Mouse (Mus musculus): ENCODE measurements around the gene Slc4a3.

The Slc4a3 gene

DNA sequence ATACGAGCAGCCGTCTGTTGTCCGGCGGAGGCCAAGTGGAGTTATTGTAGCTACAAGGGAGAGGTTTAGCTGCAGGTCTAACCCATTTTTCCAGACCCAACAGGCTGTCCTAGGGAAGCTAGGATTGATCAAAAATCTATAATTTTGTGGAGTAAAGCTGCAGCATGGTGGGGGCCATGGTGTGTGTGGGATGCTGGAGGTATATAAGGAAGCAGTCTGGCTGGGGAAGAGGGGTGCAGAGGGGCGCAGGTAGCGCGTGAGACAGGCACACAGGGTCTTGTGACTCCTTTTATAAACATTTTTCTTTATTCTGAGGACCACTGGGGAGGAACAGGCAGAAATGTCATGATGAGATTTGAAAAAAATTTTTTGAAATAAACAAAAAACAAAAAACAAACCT lies 57.5 kb downstream of the Slc4a3 start:
- DNase-seq (ENCODE audit: low read depth), result no peak

DNA sequence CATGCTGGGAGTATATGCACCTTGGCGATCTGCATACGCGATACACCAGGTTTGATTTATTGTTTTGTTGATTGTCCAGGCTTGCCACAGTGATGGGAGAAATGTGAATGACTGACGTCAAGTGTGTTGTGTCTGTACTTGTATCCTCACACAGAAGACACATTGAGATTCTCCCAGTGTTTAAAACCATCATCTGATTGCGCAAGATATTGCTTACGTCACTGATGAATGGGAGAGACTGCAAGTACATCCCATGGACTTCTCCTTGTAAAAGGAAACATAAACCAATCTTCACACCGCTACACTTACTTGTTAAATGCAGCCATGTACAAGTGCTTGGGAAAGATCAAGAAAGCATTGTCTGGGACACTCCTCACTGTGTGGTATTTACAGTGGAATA lies 62.2 kb downstream of the Slc4a3 start:
- DNase-seq (ENCODE audit: low read depth), result no peak

GRCm38 (mm10) chr1:75608625-75609263 lies 62.7 kb downstream of the Slc4a3 start:
- no peak for DNase-seq (ENCODE audit: low read depth)

GRCm38 (mm10) chr1:75609264-75609662 lies 63.2 kb downstream of the Slc4a3 start:
- DNase-seq (ENCODE audit: low read depth), result no peak

GRCm38 (mm10) chr1:75610553-75610952 lies 64.5 kb downstream of the Slc4a3 start:
- DNase-seq (ENCODE audit: low read depth), result no peak
